Mouse (Mus musculus) subcutaneous adipose tissue, adult 2 months (tissue): ENCODE data around the gene Ndufa1. TPM values are rescaled to one million over a fixed set of nuclear protein-coding genes. Genes with fewer than 3 reads are reported as not detected.

ENCODE experiments used
- polyA plus RNA-seq: library from polyadenylated mRNA; depleted of rRNA; stranded (reverse); fragments of >200 nt; gene quantifications from 2 replicates; pipeline ENCODE4 v1.2.3, GENCODE M21; 2012; ENCODE audit warnings: low replicate concordance; rRNA removed

Gene Ndufa1
- 310 and 473 TPM in 2 replicates for polyA plus RNA-seq

DNA sequence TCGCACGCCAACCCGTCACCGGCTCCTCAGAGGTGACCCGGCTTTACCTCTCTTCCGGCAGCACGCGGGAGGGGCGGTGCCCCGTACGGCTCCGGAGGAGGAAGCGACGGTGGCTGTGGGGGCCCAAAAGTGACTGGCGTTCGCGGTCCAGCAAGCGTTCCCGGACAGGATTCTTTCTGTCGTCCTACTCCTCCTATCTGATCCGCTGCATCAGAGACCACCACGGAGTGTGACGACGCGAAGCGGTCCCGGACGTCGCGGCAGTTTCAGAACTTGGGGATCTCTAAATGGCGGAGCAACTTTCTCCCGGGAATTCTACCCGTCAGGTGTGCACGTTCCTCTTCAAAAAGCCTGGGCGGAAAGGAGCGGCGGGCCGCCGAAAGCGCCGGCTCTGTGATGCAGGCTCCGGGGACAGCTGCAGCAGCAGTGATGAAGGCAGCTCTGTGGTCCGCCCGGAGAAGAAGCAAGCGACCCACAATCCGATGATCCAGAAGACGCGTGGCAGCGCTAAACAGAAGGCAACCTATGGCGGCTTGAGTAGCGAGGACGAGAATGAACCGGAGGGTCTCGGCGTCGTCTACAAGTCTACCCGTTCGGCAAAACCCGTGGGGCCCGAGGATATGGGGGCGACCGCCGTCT is at the start of gene Ndufa1, which contains the start of gene Rnf113a1:
TSS of gene Ndufa1 (minus strand) at position 59 of the 639 bp plus-strand sequence.
TSS of gene Rnf113a1 (plus strand) at position 141 of the 639 bp plus-strand sequence.

DNA sequence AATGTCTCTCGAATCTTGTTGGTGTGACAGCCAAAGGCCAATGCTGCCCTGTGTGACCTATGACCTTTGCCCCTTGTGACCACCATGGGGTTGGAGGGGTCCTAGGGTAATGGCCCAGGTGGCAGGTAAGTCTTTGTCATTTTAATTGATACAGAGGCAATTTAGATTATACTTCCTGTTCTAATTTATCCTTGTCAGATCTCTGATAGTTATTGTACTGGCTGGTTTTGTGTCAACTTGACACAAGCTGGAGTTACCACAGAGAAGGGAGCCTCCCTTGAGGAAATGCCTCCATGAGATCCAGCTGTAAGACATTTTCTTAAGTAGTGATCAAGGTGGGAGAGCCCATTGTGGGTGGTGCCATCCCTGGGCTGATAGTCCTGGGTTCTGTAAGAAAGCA is 31.2 kb upstream of the Ndufa1 start, which contains the start of gene Rhox1:
TSS of gene Rhox1 (minus strand) at position 101 of the 400 bp plus-strand sequence.

DNA sequence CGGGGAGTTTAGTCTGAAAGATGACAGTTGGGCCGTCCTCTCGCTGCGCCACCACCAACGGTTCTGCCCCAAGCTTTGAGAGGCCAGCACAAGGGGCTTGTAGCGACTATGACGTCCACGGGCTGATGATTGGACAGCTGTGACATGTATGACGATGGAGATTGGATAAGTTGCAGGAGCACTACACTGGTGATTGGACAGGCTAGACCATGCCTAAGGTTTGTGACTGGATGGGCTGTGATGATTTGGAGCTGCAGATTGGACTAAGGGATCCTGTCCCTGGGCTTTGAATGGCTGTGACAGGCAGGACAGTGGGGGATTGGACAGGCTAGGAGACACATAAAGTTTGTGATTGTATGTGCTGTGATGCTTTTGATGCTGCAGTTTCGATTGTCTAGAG is 20.0 kb upstream of the Ndufa1 start, which contains the start of gene Gm9:
TSS of gene Gm9 (minus strand) at position 101 of the 400 bp plus-strand sequence.

DNA sequence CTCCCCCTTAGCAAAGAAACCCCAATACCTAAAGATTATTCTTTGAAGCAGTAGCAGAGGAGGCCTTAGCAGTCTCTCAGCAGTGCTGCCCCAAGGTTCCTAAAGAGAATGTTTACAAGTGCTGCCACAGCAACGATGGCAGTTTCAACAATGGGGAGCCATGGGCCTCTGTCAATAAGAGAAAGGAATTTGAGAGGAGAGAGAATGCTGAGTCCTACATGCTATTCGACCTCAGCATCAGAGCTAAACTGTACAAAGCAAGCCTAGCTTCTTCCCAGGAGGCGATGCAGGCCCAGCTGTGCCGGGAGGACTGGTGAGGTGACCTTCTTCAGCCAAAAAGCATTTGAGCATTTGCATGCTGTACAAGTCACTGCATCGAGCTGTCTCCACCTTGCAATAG is 22.2 kb downstream of the Ndufa1 start, which contains the start of gene Akap14:
TSS of gene Akap14 (minus strand) at position 101 of the 400 bp plus-strand sequence.

Other genes with a start within 250 kb of the Ndufa1 start
- gene Sept6, start 199.4 kb downstream of the Ndufa1 start, polyA plus RNA-seq: 4.7 and 14.9 TPM in 2 replicates
- gene Sowahd, start 142.3 kb downstream of the Ndufa1 start, polyA plus RNA-seq: 0.07 TPM in 1 of 2 replicates, not detected in the other
- 73.1 and 127 TPM in 2 replicates for gene Rpl39, start 105.8 kb downstream of the Ndufa1 start, polyA plus RNA-seq
- 3.1 and 5.4 TPM in 2 replicates for gene Upf3b, start 80.8 kb downstream of the Ndufa1 start, polyA plus RNA-seq
- 1.9 and 3.0 TPM in 2 replicates for gene Nkap, start 64.4 kb downstream of the Ndufa1 start, polyA plus RNA-seq
- gene Akap14, start 22.3 kb downstream of the Ndufa1 start, polyA plus RNA-seq: not detected in 2 replicates
- 1.0 and 3.1 TPM in 2 replicates for gene Rnf113a1, start 82 bp upstream of the Ndufa1 start, polyA plus RNA-seq
- gene Gm9, start 19.9 kb upstream of the Ndufa1 start, polyA plus RNA-seq: not detected in 2 replicates
- gene Rhox1, start 31.1 kb upstream of the Ndufa1 start, polyA plus RNA-seq: not detected in 2 replicates
- not detected in 2 replicates for gene Rhox2a, start 53.8 kb upstream of the Ndufa1 start, polyA plus RNA-seq
- not detected in 2 replicates for gene Rhox3a, start 58.8 kb upstream of the Ndufa1 start, polyA plus RNA-seq
- gene Rhox4a, start 74.2 kb upstream of the Ndufa1 start, polyA plus RNA-seq: not detected in 2 replicates
- not detected in 2 replicates for gene Rhox3a2, start 188.9 kb upstream of the Ndufa1 start, polyA plus RNA-seq
- not detected in 2 replicates for gene Rhox4a2, start 199.7 kb upstream of the Ndufa1 start, polyA plus RNA-seq
- gene Rhox2b, start 220.9 kb upstream of the Ndufa1 start, polyA plus RNA-seq: not detected in 2 replicates
- not detected in 2 replicates for gene Rhox4b, start 241.3 kb upstream of the Ndufa1 start, polyA plus RNA-seq